Mouse (Mus musculus) cortical plate, adult 2 months (tissue): Measurements from ENCODE around the gene Etv1. TPM values are rescaled to one million over a fixed set of nuclear protein-coding genes. Genes with fewer than 3 reads are reported as not detected.
A peak's percentile ranks its signal among the peaks of the same experiment; 100 is the strongest.

Experiments used
- H3K27ac ChIP-seq: fragments of 200-500 bp; 2 replicates; pipeline ENCODE4 v1.5.1; 2012; ENCODE audit warnings: low read length, control low read depth, inconsistent platforms; ENCODE audit not compliant: insufficient read depth
- H3K4me1 ChIP-seq: fragments of 200-500 bp; 2 replicates; pipeline ENCODE4 v1.6.1; 2011; ENCODE audit warnings: low read length; ENCODE audit not compliant: control insufficient read depth, insufficient read depth
- H3K4me3 ChIP-seq: fragments of 200-500 bp; 2 replicates; pipeline ENCODE4 v1.5.1; 2011; ENCODE audit warnings: mild to moderate bottlenecking, low read length, control low read depth; ENCODE audit not compliant: insufficient read depth
- CTCF ChIP-seq: fragments of 200-500 bp; IDR thresholded peaks from 2 replicates; pipeline ENCODE4 v1.5.1; 2011; ENCODE audit warnings: mild to moderate bottlenecking, control low read depth, low read length; ENCODE audit not compliant: insufficient read depth; ENCODE audit errors: extremely low read depth
- POLR2A ChIP-seq: fragments of 200-500 bp; IDR thresholded peaks from 2 replicates; pipeline ENCODE4 v1.6.1; 2011; ENCODE audit warnings: mild to moderate bottlenecking, low read length, control low read depth; ENCODE audit not compliant: insufficient read depth; ENCODE audit errors: extremely low read depth
- polyA plus RNA-seq: library from polyadenylated mRNA; depleted of rRNA; stranded (reverse); fragments of >200 nt; gene quantifications from 2 replicates; pipeline ENCODE4 v1.2.3, GENCODE M21; 2012; rRNA removed

The Etv1 gene
- 31.5 and 34.6 TPM in 2 replicates for polyA plus RNA-seq

DNA sequence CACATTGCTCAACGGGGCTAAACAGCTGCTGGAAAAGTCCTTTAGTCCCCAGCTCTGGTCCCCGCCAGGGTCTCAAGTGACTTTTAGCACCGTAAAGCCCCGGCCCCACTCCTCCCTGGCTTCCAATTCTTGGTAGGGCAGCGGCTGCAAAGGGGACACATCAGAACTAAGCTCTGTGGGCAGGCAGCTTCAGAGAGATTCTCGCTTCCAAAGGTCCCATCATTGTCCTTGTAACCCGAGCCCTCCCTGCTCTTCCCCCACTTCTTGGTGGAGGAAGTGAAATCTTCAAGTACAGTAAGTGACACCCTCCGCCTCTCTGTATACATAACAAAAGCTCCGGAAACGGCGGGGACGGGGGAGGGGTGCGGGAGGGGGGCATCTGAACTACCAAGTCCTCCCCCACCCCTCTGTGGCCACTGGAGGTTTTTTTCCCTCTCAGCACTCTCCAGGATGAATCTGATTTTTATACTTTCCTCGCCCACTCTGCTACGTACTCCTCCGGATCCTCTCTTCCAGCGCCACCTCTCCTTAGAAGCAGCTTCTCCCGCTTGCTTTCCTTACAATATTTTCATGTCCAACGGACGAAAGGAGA, at the start of gene Etv1:
Gene Etv1, plus strand, starts transcription at position 195 of the 592 bp plus-strand sequence.
- TF ChIP-seq CTCF (no peak), POLR2A (0 out of 2 replicates have a peak, but pooled peaks have one; percentile 30)
- no peaks in the 10 kb centered on the region for H3K4me1 ChIP-seq

DNA sequence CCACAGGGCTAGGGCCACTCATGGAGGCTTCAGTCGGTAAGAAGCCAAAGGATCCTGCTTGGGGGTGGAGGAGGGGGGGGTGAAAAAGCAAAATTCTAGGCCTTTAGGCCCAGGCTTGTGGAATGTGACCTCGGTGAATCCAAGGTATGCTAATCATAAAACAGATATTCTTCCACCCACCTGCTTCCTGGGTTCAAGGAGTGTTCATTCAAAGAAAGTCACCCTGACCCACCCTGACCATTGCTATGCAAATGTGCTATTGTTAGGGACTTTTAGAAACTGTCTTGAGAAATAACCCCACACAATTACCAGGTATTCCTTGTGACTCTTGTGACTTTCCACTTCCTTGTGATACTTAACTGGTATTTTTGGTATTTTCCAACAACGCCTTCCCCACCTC, 49.5 kb upstream of the Etv1 start:
- TF ChIP-seq POLR2A, result no peak
- TF ChIP-seq CTCF, result no peak
- Histone ChIP-seq H3K4me1 (no peaks in the 10 kb centered on the region), H3K4me3 (no peak overlapping the region), H3K27ac (no peak overlapping the region)

More for the DNA sequence above, at the start of gene Etv1:
- peak within 1 kb of the TSS; percentile 84 for H3K4me3 ChIP-seq
- peak within 1 kb of the TSS; percentile 84 for H3K27ac ChIP-seq

DNA sequence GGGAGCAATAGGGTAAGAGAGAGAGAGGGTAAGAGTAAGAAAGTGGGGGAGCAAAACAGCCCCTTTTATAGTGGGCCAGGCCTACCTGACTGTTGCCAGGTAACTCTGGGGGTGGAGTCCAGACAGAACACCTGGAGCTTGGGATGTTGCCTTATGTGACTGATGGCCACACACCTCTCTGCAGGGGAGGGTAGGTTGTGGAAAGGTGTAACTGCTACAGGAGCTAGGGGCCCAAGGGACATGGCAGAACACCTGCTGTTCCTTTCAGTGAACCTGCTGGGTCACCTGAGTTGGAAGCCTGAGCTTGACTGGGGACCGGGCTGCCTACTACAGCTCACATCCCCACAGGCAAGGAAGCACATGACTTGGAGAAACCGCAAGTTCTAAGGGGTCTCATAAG, 48.4 kb upstream of the Etv1 start:
- Histone ChIP-seq H3K4me3 (no peak overlapping the region), H3K27ac (no peak overlapping the region), H3K4me1 (no peaks in the 10 kb centered on the region)
- TF ChIP-seq POLR2A (no peak), CTCF (no peak)

DNA sequence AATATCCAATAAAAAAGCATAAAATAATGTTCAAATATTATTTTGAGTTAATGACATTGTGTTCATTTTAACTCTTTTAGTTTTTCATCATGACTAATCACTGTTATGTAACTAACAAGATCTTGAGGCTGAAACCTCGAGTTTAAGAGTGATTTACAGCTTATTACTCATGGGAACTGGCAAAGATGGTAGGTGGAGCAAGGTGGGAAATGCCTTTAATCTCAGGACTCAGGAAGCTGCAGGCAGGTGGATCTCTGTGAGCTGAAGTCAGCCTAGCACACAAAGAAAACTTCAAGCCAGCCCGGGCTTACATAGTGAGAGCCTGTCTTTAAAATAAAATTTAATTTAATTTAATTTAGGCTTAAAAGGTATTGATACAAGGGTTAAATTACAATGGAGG, 19.9 kb upstream of the Etv1 start:
- H3K4me1 ChIP-seq, result no peaks in the 10 kb centered on the region
- H3K27ac ChIP-seq, result no peak overlapping the region

DNA sequence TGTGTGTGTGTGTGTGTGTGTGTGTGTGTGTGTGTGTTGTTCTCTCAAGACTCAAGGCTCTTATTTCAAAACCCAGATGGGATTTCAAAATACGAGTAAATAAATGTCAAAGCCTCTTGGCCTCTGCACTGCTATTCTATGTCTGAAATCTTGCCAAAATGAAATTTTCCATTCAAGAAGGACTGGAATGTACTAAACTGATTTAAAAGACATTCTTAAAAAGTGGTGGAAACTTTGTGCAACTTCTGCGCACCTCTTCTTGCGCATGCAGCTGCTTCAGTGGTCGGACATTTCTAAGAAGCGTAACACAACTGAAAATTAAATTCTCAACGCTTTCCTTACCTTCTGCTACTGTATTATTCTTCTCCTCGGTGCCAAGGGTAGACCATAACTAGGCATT, 1.9 kb upstream of the Etv1 start:
- TF ChIP-seq POLR2A (no peak), CTCF (no peak)
- no peaks in the 10 kb centered on the region for H3K4me1 ChIP-seq
- H3K27ac ChIP-seq, result no peak overlapping the region
- no peak overlapping the region for H3K4me3 ChIP-seq

More for the DNA sequence above, 19.9 kb upstream of the Etv1 start:
- TF ChIP-seq POLR2A, result no peak
- no peak for TF ChIP-seq CTCF
- H3K4me3 ChIP-seq, result no peak overlapping the region

DNA sequence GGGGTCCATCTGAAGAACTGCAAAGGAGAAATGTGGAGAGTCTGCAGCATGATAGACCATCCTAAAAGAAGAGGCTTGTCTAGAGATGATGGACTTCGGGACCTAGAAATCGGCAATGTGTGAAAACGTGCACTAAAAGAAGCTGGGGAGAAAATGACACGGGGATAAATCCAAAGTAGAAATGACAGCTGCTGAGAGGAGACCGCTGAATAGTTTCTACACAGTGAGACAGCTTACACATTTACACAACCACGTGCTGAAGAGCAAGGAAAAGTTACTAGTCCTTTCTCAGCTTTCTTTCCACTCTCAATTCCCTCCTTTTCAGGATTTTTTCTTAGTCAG, 1.3 kb upstream of the Etv1 start:
- Histone ChIP-seq H3K4me1 (no peaks in the 10 kb centered on the region), H3K4me3 (peak overlapping the region; percentile 84; the same call in 1 of the 2 replicates), H3K27ac (no peak overlapping the region)
- no peak for TF ChIP-seq POLR2A
- TF ChIP-seq CTCF, result no peak

DNA sequence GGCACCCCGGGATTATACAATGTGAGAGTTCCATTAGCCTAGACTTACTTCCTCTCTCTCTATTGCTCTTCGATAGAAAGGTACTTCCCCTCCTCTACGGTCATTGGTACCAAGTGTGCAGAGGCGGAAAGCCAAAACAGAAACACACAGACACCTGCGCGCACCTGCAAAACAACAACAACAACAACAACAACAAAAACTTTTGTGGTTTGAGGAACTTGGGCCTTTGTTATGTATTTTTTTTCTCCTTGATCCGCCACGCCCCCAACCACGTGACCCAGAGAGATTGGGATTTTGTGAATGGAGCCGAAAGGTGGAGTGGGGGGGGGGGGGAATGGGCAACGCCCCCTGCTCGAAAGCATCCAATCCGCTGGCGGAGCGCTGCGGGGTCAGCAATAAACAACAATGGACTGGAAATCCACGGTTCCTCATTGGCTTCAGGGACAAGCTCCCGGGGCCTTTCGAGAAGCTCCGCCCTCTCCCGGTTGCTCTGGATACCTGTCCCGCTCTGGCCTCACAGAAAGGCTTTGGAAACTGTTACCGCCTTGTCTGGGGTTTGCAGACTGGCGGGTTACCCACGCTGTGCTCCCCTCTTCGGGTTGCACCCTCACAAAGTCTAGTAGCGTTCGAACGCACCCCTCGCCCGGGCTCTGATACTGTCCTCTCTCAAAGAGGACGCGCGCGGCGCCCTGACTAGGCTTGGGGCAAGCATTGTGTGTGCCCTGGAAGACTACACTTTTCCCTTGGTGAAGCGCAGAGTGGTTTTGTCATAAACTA, 693 bp upstream of the Etv1 start:
- peak overlapping the region; percentile 84 for H3K4me3 ChIP-seq
- H3K27ac ChIP-seq, result no peak overlapping the region
- TF ChIP-seq CTCF (no peak), POLR2A (0 out of 2 replicates have a peak, but pooled peaks have one; percentile 39)
- no peaks in the 10 kb centered on the region for H3K4me1 ChIP-seq

DNA sequence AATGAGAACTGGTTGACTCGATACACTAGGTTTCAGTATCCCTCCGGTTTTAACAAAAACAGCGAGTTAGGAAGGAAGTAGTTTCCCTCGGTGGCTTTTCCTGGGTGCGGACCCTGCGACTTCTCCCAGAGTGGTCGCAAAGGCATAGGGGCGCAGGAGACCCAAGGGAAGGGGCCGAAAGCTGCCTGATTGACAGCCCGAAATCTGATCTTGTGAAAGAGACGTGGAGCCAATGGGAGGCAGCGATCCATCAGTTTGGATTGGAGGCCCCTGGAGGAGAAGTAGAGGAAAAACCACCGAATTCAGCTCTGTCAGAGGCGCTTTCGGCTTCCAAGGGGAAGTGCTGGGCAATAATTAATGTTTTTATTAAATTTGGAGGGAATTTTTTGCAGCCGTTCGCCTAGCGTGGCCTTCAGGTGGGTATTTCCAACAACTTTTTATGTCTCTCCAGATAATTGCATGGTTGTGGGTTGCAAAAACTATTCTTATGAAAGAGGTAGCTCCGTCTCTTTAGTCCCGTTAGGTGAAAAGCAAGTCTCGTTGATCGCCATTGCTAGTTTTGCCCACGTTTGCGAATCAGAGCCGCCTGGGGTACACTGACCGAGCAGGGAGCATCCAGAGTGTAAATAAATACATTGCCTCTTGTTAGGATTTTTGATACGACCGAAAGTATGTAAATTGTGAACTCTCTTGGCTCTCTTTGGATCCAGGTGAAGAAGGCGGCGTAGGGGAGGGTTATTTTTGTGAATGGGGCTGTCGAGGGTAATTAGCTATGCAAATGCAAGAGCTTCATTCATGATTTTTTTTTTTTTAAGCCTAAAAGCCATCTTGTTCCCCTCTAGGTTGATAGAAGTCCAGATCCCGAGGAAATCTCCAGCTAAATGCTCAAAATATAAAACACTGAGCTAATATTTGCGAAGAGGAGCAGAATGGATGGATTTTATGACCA, 1.1 kb downstream of the Etv1 start:
- no peaks in the 10 kb centered on the region for H3K4me1 ChIP-seq
- TF ChIP-seq POLR2A (peak; percentile 38; the same call in 1 of the 2 replicates), CTCF (peak; percentile 21; the same call in 1 of the 2 replicates)
- H3K4me3 ChIP-seq, result peak overlapping the region; percentile 84
- H3K27ac ChIP-seq, result peak overlapping the region; percentile 84

DNA sequence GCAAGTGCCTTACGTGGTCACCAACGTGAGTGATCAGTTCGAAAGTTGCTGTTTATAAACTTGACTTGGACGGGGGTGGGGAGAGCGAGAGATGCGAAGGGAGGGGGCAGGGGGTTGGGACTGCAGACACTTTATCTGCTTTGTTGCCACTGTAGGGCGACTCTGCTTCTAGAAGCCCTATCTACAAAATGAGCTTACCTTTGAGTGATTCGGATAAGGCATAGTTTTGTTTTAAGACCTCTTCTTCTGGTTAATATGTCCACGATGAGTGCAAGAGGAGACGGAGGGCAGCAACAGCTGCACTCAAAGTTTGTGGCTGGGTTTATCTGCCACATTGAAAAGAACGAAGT, 1.8 kb downstream of the Etv1 start:
- Histone ChIP-seq H3K4me1 (no peaks in the 10 kb centered on the region), H3K27ac (no peak overlapping the region), H3K4me3 (peak overlapping the region; percentile 84)
- no peak for TF ChIP-seq CTCF
- no peak for TF ChIP-seq POLR2A
